Mouse (Mus musculus) splenic B cell, adult 2 months (primary cell): ENCODE measurements at regions not wholly inside any gene's neighbourhood (a gene's known extent, or its start where the extent isn't known, plus 50 kb on each side); places are given as distances from the start of the nearest gene placed in this dataset.

ENCODE experiments used
- DNase-seq: peaks from one replicate; pipeline ENCODE4 v3.0.0-alpha.2; 2011; ENCODE audit warnings: low read depth, low spot score
- H3K27me3 ChIP-seq: 2 replicates; pipeline ENCODE4 v1.6.1; 2012; ENCODE audit warnings: mild to moderate bottlenecking, low read length, moderate library complexity, mixed read lengths; ENCODE audit not compliant: control insufficient read depth, poor library complexity, insufficient read depth, severe bottlenecking
- H3K36me3 ChIP-seq: 2 replicates; pipeline ENCODE4 v1.6.1; 2012; ENCODE audit warnings: mild to moderate bottlenecking, low read length, moderate library complexity, mixed read lengths; ENCODE audit not compliant: control insufficient read depth, poor library complexity, insufficient read depth, severe bottlenecking

GRCm38 (mm10) chr1:77964656-77965335 lies 232.1 kb downstream of the Pax3 start:
- Histone ChIP-seq H3K27me3 (no peaks in the 10 kb centered on the region), H3K36me3 (no peaks in the 10 kb centered on the region)
- no peak for DNase-seq

- DNase-seq = no peak
- no peaks in the 10 kb centered on the region for H3K27me3 ChIP-seq
- no peaks in the 10 kb centered on the region for H3K36me3 ChIP-seq
Observed at GRCm38 (mm10) chr1:77959309-77959708, 237.6 kb downstream of the Pax3 start.

GRCm38 (mm10) chr1:77957156-77957767 lies 239.7 kb downstream of the Pax3 start:
- DNase-seq = no peak
- Histone ChIP-seq H3K27me3 (no peaks in the 10 kb centered on the region), H3K36me3 (no peaks in the 10 kb centered on the region)

- no peak for DNase-seq
- Histone ChIP-seq H3K36me3 (no peaks in the 10 kb centered on the region), H3K27me3 (no peaks in the 10 kb centered on the region)
Observed at GRCm38 (mm10) chr1:77947894-77948293, 249.0 kb downstream of the Pax3 start.

- H3K27me3 ChIP-seq = no peaks in the 10 kb centered on the region
- no peak for DNase-seq
- no peaks in the 10 kb centered on the region for H3K36me3 ChIP-seq
Observed at GRCm38 (mm10) chr1:77944327-77944645, 252.6 kb downstream of the Pax3 start.

- DNase-seq = no peak
- Histone ChIP-seq H3K36me3 (no peaks in the 10 kb centered on the region), H3K27me3 (no peaks in the 10 kb centered on the region)
Observed at GRCm38 (mm10) chr1:77943633-77944326, 253.2 kb downstream of the Pax3 start.

- no peaks in the 10 kb centered on the region for H3K36me3 ChIP-seq
- peak; percentile 47 for DNase-seq
- no peaks in the 10 kb centered on the region for H3K27me3 ChIP-seq
Observed at GRCm38 (mm10) chr1:77943101-77943500, 253.8 kb downstream of the Pax3 start.

GRCm38 (mm10) chr1:77933095-77933766 lies 263.7 kb downstream of the Pax3 start:
- no peaks in the 10 kb centered on the region for H3K36me3 ChIP-seq
- DNase-seq = no peak
- H3K27me3 ChIP-seq = no peaks in the 10 kb centered on the region

- Histone ChIP-seq H3K36me3 (no peaks in the 10 kb centered on the region), H3K27me3 (no peaks in the 10 kb centered on the region)
- DNase-seq = no peak
Observed at GRCm38 (mm10) chr1:77932226-77932625, 264.7 kb downstream of the Pax3 start.

GRCm38 (mm10) chr1:77930661-77931060 lies 266.3 kb downstream of the Pax3 start:
- no peak for DNase-seq
- Histone ChIP-seq H3K27me3 (no peaks in the 10 kb centered on the region), H3K36me3 (no peaks in the 10 kb centered on the region)

GRCm38 (mm10) chr1:77929552-77929951 lies 267.4 kb downstream of the Pax3 start:
- Histone ChIP-seq H3K27me3 (no peaks in the 10 kb centered on the region), H3K36me3 (no peaks in the 10 kb centered on the region)
- DNase-seq = no peak

- no peaks in the 10 kb centered on the region for H3K36me3 ChIP-seq
- H3K27me3 ChIP-seq = no peaks in the 10 kb centered on the region
- DNase-seq = no peak
Observed at GRCm38 (mm10) chr1:77926146-77926545, 270.8 kb downstream of the Pax3 start.

- H3K36me3 ChIP-seq = no peaks in the 10 kb centered on the region
- no peak for DNase-seq
- H3K27me3 ChIP-seq = no peaks in the 10 kb centered on the region
Observed at GRCm38 (mm10) chr1:77896226-77896625, 300.7 kb downstream of the Pax3 start.

- Histone ChIP-seq H3K36me3 (no peaks in the 10 kb centered on the region), H3K27me3 (no peaks in the 10 kb centered on the region)
- DNase-seq = no peak
Observed at GRCm38 (mm10) chr1:77879026-77879425, 317.9 kb downstream of the Pax3 start.

- Histone ChIP-seq H3K27me3 (no peaks in the 10 kb centered on the region), H3K36me3 (no peaks in the 10 kb centered on the region)
- no peak for DNase-seq
Observed at GRCm38 (mm10) chr1:77870125-77870524, 326.8 kb downstream of the Pax3 start.
